Mouse (Mus musculus) forebrain, embryonic 11.5 days (tissue): ENCODE measurements around the gene Ubl4a. TPM values are rescaled to one million over a fixed set of nuclear protein-coding genes. Genes with fewer than 3 reads are reported as not detected.

Source experiments
- microRNA-seq: library from miRNA; unstranded; fragments of <30 nt; microRNA quantifications from one replicate; pipeline ENCODE4, GENCODE M21; 2016; ENCODE audit not compliant: insufficient number of aligned reads
- polyA plus RNA-seq: library from polyadenylated mRNA; unstranded; fragments of >200 nt; fragmentation: Nextera tagmentation; extraction: Ambion mirVana; gene quantifications from 2 replicates; pipeline ENCODE4 v1.2.1, GENCODE M21; 2014

Ubl4a gene
- polyA plus RNA-seq, 1 experiment from 2014 or later, result 72.8 TPM

Small RNAs within 50 kb of the gene (microRNA-seq; reads per million reads assigned to microRNA genes)
- not detected for gene Mir7092

Other genes starting within 250 kb of the Ubl4a start
- not detected in 2 replicates for gene Opn1mw, start 245.8 kb downstream of the Ubl4a start, polyA plus RNA-seq
- gene Mecp2, start 237.9 kb downstream of the Ubl4a start, polyA plus RNA-seq, result 17.0 and 19.8 TPM in 2 replicates
- gene Tex28, start 205.4 kb downstream of the Ubl4a start, polyA plus RNA-seq, result not detected in 2 replicates
- 0.28 TPM in 1 of 2 replicates, not detected in the other for gene Tktl1, start 196.0 kb downstream of the Ubl4a start, polyA plus RNA-seq
- 242 and 249 TPM in 2 replicates for gene Flna, start 123.4 kb downstream of the Ubl4a start, polyA plus RNA-seq
- 27.0 and 28.0 TPM in 2 replicates for gene Emd, start 118.5 kb downstream of the Ubl4a start, polyA plus RNA-seq
- 614 and 677 TPM in 2 replicates for gene Rpl10, start 102.4 kb downstream of the Ubl4a start, polyA plus RNA-seq
- 58.1 and 64.3 TPM in 2 replicates for gene Taz, start 91.3 kb downstream of the Ubl4a start, polyA plus RNA-seq
- gene Dnase1l1, start 90.9 kb downstream of the Ubl4a start, polyA plus RNA-seq, result 3.5 and 5.2 TPM in 2 replicates
- gene Atp6ap1, start 76.1 kb downstream of the Ubl4a start, polyA plus RNA-seq, result 82.1 and 86.5 TPM in 2 replicates
- 396 and 419 TPM in 2 replicates for gene Gdi1, start 68.2 kb downstream of the Ubl4a start, polyA plus RNA-seq
- gene Fam50a, start 60.2 kb downstream of the Ubl4a start, polyA plus RNA-seq, result 62.5 and 65.6 TPM in 2 replicates
- gene Plxna3, start 44.2 kb downstream of the Ubl4a start, polyA plus RNA-seq, result 27.4 and 28.3 TPM in 2 replicates
- 118 and 121 TPM in 2 replicates for gene Lage3, start 19.6 kb downstream of the Ubl4a start, polyA plus RNA-seq
- gene Slc10a3, start 131 bp upstream of the Ubl4a start, polyA plus RNA-seq, result 8.6 and 9.9 TPM in 2 replicates
- gene Fam3a, start 20.1 kb upstream of the Ubl4a start, polyA plus RNA-seq, result 27.3 and 27.6 TPM in 2 replicates
- 22.2 and 22.9 TPM in 2 replicates for gene Ikbkg, start 20.1 kb upstream of the Ubl4a start, polyA plus RNA-seq
- 55.7 and 59.8 TPM in 2 replicates for gene G6pdx, start 56.0 kb upstream of the Ubl4a start, polyA plus RNA-seq
- not detected in 2 replicates for gene Gm6880, start 108.2 kb upstream of the Ubl4a start, polyA plus RNA-seq
- not detected in 2 replicates for gene Olfr1326-ps1, start 201.7 kb upstream of the Ubl4a start, polyA plus RNA-seq
- gene Olfr1325, start 219.5 kb upstream of the Ubl4a start, polyA plus RNA-seq, result not detected in 2 replicates